Mouse (Mus musculus) right cerebral cortex, postnatal 10 days (tissue): ENCODE data around the gene Apom.
A peak's percentile ranks its signal among the peaks of the same experiment; 100 is the strongest.
"Not testable (repeated sequence)": the region's sequence is repeated elsewhere in the genome, so short reads cannot be mapped to it uniquely, and the experiment has no call there.

ENCODE experiments used
- DNase-seq, 2 experiments: peaks; one replicate each; pipeline ENCODE4 v3.0.0; 2021; ENCODE audit warnings: low spot score in 2 of 2

Apom gene

DNA sequence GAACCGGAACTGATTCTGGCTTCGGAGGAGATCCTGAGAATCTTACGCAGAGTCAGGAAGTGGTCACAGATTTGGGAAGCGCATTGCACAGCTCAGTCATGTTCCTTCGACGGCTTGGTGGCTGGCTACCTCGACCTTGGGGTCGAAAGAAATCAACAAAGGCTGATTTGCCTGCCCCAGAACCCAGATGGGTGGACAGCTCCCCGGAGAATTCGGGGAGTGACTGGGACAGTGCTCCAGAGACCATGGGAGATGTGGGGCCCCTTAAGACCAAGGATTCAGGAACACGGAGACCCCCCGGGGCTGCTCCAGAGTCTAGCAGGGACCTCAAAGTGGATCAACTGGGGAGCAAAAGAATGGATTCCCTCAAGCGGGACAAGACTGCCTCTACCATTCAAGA, 4.8 kb downstream of the Apom start:
- no peak for DNase-seq

GRCm38 (mm10) chr17:35126206-35126611, 5.6 kb downstream of the Apom start, which contains the start of gene D17H6S53E:
TSS of gene D17H6S53E (plus strand) at chr17:35126373.
- DNase-seq, result peak; percentile 84 to 86

DNA sequence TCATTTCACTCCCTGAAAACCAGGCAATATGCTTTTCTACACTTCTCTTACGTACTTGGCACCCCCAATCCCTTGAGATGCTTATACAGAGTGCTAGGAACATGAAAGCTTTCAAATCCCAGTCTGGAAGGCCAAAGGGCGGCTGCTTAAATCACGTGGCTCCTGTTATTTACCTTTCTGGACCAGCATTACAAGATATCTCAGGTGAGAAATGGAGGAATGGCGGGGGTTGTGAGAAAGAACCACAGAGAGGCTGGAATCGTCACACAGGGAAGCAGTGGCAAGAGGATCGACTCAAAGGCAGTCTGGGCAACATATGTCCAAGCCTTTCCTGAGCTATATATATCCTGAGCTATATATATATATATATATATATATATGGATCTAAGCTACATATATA, 6.3 kb downstream of the Apom start:
- no peak for DNase-seq

DNA sequence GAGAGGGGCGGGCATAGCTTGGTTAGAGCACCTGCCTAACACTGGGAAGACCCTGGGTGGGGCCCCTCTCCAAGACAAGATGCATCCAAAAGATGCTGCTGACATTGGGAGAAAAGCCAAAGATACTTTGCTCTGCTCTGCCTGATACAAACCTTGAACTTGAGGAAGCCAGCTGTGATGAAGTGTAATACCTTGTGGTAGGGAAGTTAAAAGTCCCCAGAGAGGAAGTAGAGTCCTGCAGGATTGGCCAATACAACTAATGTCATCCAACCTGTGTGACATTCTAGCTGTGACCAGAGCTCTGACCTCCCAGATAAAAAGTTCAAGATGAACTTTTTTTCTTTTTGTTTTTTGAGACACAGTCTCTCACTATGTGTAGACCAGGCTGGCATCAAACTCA, 6.8 kb downstream of the Apom start:
- DNase-seq, result no peak

DNA sequence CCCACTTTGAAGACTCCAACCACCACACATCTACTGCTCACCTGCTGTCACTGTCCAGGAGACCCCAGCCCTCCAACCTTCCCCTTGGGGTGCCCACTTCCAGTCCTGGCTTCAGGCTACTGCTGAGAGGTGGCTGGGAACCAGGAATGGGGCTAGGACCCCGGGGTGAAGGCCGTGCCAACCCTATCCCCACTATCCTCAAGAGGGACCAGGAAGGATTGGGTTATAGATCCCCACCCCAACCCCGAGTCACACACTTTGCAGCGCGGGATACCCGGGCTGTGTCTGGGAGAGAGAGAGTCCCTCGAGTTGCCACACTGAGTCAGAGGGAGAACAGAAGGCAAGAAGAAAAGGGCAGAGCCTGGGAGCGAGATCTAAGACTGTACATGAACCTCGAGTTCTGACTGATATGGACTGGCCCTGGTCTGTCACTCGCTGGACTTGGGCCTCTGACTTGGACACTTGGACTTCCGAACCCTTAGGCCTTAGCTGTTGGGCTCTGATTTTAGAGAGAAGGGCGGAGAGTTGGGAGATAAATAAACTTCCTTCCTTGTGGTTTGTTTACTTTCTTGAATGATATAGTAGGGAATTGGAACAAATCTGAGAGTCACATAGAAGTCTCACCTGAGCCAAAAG, 7.5 kb downstream of the Apom start:
- DNase-seq, result not testable (repeated sequence)

DNA sequence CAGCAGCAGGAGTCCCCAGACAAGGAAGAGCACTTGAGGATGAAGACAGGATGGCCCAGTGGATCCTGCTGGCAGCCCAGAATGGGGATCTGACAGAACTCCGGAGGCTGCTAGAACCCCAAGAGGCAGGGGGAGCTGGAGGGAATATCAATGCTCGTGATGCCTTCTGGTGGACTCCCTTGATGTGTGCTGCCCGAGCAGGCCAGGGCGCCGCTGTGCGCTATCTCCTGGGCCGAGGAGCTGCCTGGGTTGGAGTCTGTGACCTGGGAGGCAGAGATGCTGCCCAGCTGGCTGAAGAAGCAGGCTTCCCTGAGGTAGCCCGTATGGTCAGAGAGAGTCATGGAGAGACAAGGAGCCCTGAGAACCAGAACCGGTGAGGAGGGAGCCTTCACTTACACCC, 8.6 kb downstream of the Apom start:
- DNase-seq, result not testable (repeated sequence)

DNA sequence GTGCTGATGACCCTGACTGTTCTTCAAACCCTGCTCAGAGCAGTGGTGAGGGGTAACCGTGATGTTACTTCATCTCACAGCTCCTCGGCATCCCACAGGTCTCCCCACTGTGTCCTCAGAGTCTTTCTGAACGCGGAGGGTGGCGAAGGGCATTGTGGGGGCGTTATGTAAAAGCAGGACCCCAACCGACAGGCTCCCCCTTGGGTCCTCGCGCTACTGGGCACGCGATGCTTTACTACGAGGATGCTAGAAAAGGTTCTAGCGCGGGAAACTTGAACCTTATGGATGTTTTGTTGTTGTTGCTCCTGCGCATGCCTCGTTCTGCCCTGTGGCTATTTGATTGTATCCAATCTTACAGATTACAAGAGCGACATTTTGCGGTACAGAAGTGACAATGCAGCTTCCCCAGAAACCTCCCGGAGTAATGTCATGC, 10.0 kb downstream of the Apom start, which contains the start of gene Csnk2b:
Gene Csnk2b (minus strand): TSS at position 183 of the 433 bp plus-strand sequence.
- peak; percentile 79 to 85 for DNase-seq

DNA sequence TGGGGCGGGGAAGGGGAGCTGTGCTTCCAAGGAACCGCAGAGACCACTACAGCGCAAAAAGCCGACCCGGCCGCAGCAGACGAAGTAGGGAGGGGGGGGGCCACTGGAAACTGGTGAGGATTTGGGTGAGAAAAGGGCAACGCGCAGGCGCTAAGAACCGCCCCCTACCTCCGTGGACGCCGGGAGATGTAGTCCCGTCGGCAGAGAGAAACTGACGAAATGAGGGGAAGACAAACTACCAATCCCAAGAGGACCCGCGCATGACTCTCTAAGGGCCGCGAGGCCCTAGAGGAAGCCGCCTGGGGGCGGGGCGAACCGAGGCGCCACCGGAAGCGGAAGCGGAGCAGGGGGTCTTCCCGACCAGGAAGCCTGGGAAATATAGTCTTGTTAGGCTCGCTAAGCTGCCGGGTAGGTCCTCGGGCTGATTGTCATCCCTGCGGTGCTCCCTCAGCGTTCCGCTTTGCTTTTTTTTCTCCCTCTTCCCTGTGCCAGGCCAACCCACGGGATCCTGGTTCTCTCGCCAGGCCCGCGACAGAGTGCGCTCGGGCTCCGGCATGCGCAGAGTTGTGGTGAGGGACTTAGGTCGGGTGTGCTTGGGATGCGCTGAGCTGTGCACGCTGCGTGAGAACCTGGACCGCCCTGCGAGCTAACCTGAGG, 10.6 kb downstream of the Apom start, which contains the start of gene Gpank1:
Gene Gpank1 (plus strand): TSS at position 313 of the 657 bp plus-strand sequence.
- peak; percentile 99 for DNase-seq

GRCm38 (mm10) chr17:35120745-35121142, 11.1 kb downstream of the Apom start:
- DNase-seq, result peak; percentile 61 to 62

- DNase-seq, result no peak
Observed at GRCm38 (mm10) chr17:35115046-35116019, 16.5 kb downstream of the Apom start, which contains the start of gene Ly6g5b. TSS of gene Ly6g5b (minus strand) at chr17:35115428.

DNA sequence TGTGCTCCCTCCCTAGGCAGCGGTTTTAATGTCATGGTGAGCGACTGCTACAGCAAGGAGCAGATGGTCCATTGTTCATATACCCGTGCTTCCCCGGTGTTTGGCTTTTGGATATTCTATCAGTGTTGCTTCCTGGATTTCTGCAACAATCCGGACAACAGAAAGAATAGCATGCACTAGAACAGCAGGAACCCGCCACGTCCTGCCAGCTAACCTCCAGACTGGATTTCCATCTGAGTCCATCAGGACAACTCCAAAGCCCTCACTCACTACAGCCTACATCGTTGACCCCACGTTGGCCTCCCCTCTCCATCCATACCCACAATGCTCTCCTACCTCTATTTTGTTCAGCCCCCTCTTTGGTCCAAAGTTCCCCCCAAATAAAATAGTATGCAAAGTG, 20.1 kb downstream of the Apom start:
- DNase-seq, result no peak

DNA sequence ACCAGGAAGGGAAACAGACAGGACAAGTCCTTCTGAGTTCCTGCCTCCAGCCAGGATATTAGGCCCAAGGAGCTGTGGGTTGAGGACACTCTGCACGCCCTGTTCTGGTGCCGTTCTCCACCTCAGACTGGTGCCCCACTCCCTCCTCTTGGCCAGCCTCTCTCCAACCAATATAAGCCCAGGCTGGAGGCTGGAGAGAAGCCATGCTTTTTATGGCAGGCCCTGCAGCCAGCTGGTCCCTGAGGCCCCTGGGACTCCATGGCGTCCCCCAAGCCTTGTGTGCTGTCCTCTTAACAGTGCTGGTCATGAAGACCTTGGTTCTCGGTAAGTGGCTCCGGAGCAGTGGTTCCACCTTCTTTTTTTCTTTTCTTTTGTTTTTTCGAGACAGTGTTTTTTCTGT, 23.8 kb downstream of the Apom start, which contains the start of gene Ly6g5c:
Gene Ly6g5c (plus strand): TSS at position 183 of the 400 bp plus-strand sequence.
- no peak for DNase-seq

GRCm38 (mm10) chr17:35106522-35106921, 25.3 kb downstream of the Apom start:
- DNase-seq, result no peak

- DNase-seq, result no peak
Observed at GRCm38 (mm10) chr17:35105740-35106389, 26.0 kb downstream of the Apom start.

DNA sequence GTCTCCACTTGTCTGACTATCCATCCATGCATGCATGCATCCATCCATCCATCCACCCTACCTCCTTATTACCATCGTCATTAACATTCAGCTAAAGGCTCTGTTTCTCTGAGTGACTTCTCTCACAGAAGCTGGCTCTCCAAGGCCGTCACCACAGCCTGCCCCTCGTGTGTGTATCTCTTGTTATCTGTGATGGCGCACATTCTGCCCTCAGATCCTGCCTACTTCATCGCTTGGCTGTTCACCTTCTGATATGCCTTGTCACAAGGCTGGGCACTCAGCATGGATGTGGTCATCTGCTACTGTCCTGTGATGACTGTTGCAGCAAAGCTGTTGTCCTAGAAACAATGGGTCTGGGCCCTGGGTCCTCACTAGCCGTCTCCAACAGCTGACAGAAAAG, 27.1 kb downstream of the Apom start:
- no peak for DNase-seq

DNA sequence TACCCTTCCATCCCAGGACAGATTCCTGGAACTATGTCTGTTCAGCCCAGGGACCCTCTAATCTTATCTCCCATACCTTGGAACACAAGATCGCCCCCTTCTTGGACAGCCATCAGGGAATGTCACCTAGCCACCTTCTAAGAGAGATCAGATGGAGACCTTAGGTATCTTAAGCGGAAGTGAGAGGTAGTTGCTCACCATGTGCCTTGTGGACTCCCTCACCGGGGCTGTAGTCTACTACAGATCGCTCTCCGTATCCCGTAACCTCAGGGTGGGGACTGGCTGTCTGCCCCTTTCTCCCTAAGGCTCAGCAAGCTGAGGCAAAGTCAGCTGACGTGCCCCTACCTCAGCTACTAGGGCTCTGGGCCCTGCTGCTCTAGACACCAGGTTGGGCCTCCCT, 27.8 kb downstream of the Apom start:
- no peak for DNase-seq

DNA sequence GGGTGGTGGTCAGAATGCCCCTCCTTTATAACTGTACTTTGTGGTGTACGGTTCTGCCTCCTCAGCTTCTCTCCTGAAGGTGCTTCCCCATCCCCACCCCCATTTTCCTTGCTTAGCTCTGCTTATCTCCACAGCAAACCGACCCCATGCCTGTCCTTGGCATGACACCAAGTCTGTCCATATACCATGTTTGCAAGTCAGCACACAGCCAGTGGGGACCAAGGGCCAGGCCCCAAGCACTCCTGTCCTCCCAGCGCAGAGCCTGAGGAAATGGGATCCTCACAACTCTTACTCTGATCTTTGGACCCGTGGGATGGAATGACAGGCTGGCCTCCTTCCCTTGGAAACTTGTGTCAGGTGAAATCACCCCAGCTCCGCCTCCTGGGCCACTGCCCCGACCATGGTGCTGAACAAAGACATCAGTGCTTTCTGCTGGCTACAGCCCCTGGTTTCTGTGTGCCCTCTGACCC, 28.6 kb downstream of the Apom start:
- no peak for DNase-seq

DNA sequence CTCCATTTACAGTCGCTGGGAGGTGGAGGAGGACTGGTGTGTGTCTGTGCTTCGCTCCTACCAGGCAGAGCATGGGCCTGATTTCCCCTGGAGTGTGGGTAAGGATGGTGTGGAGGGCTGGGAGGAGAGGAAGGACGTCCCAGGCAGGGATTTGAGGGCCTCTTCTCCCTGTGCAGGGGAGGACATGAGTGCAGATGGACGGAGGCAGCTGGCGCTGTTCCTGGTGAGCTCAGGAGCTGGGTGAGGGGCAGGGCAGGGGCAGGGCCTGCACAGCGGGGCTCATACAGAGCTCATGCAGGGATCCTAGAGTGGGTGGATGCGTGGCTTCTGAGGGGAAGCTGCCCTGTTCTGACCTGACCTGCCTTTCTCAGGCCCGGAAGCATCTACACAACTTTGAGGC, 29.6 kb downstream of the Apom start:
- DNase-seq, result no peak

- DNase-seq, result no peak
Observed at GRCm38 (mm10) chr17:35101161-35101560, 30.7 kb downstream of the Apom start.

GRCm38 (mm10) chr17:35100196-35100765, 31.6 kb downstream of the Apom start:
- DNase-seq, result no peak

- no peak for DNase-seq
Observed at GRCm38 (mm10) chr17:35097164-35097655, 34.6 kb downstream of the Apom start.
